Mouse (Mus musculus) frontal cortex, adult 2 months (tissue): Measurements from ENCODE around the gene Axin1. TPM values are rescaled to one million over a fixed set of nuclear protein-coding genes. Genes with fewer than 3 reads are reported as not detected.

Experiments
- DNase-seq, 2 experiments: peaks; one replicate each; pipeline ENCODE4 v3.0.0; 2022; ENCODE audit warnings: low spot score in 1 of 2; ENCODE audit errors: extremely low spot score in 1 of 2
- polyA plus RNA-seq: library from polyadenylated mRNA; depleted of rRNA; stranded (reverse); fragments of >200 nt; gene quantifications from 2 replicates; pipeline ENCODE4 v1.2.3, GENCODE M21; 2012; rRNA removed

Axin1 gene
- polyA plus RNA-seq, 1 experiment = 20.5 TPM

DNA sequence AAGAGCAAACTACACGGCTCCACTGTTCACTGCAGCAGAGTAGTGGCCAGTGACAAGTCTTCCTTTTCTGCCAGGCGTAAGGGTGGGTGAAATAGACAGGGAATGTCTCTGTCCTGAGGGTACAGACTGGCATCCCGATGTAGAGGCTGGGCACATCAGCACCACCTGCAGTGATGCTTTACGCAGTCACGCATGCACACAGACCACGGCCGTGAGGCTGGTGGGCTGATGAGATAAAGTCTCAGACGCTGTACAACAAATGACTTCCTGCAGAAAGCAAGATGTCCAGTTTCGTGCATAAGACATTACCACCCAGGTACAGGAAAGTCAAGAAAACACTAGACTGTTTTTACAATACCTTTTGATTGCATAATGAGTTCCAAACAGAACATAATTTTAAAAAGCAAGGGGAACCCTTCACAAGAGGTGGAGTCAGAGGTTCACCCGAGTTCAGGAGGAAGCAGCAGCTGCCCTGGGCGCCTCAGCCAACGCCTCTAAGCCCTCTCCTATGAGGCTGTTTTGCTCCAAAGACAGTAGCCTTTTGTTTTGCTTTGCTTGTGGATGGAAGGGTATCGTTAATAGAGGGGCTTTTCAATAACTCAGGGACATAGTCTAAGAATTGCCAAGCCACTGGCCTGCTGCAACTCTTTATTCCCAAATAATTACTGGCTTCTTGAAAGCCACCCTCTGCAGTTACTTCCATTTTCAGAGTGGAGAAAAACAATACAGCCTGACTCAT is 96.8 kb downstream of the Axin1 start:
- DNase-seq = no peak

GRCm38 (mm10) chr17:26237667-26238066 is 99.2 kb downstream of the Axin1 start:
- no peak for DNase-seq

DNA sequence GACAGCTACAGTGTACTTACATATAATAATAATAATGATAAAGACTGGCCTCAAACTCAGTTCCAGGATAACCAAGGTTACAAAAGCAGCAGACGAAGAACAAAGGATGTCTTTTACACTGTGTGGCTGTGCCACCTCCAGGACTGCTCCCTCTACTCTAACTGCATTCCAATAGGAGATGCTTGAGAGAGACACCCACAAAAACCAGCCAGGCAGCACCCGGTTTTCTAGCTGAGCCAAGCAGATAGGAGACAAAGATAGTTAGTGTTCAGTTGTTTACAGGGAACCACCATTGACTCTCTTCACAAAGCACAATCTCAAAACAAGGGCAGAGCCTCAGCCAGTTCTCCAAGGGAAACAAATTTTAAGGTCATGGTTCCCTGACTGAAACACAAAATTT is 101.1 kb downstream of the Axin1 start:
- DNase-seq = no peak

- no peak for DNase-seq
Measured at GRCm38 (mm10) chr17:26240120-26240790, 101.8 kb downstream of the Axin1 start.

- peak in 1 of 2 experiments; percentile 38 for DNase-seq
Measured at GRCm38 (mm10) chr17:26240990-26241389, 102.5 kb downstream of the Axin1 start.

DNA sequence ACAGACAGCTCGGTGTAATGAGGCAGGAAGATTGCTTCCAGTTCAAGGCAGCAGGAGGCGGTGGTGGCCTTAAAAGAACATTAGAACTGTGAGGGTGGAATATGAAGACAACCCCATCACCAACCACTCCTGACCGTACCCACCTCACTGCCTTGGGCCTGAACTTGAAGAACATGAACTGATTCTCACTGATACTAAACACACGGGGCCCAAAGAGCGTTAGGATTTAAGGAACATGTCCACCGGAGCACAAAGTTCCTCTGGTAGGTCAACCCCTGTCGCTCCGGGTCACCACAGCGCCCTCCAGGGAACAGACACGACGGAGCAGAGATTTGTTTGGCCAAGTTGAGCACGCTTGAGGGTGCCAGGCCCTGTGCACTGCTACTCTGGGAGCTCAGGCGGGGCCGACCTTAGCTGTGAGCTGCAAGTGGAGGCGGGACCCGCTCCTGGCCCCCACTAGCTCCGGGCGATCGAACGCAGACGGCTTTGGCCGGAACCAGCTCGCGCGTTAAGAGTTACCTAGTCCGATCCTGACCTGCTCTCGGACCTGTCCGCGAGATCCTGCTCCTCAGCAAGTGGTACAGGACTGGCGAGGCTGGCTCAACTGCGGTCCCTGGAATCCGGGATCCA is 105.1 kb downstream of the Axin1 start:
- DNase-seq = peak in 1 of 2 experiments; percentile 63

- peak; percentile 88 to 92 for DNase-seq
Measured at GRCm38 (mm10) chr17:26244101-26244841, 105.8 kb downstream of the Axin1 start, which contains the start of gene Fam234a. Fam234a (minus strand) TSS chr17:26244242.

Other genes starting within 250 kb of the Axin1 start
- gene Rab40c, start 219.0 kb upstream of the Axin1 start, polyA plus RNA-seq = 63.6 and 75.2 TPM in 2 replicates
- 141 and 146 TPM in 2 replicates for gene Pigq, start 193.8 kb upstream of the Axin1 start, polyA plus RNA-seq
- gene Nhlrc4, start 193.7 kb upstream of the Axin1 start, polyA plus RNA-seq = 0.30 and 1.0 TPM in 2 replicates
- gene A930017K11Rik, start 186.1 kb upstream of the Axin1 start, polyA plus RNA-seq = 0.40 and 0.54 TPM in 2 replicates
- 48.5 and 52.9 TPM in 2 replicates for gene Capn15, start 152.9 kb upstream of the Axin1 start, polyA plus RNA-seq
- gene Rab11fip3, start 69.1 kb upstream of the Axin1 start, polyA plus RNA-seq = 98.1 and 98.7 TPM in 2 replicates
- gene Decr2, start 48.4 kb upstream of the Axin1 start, polyA plus RNA-seq = 39.6 and 41.5 TPM in 2 replicates
- gene Nme4, start 43.1 kb upstream of the Axin1 start, polyA plus RNA-seq = 9.2 and 10.1 TPM in 2 replicates
- 29.7 and 31.4 TPM in 2 replicates for gene Tmem8, start 25.4 kb upstream of the Axin1 start, polyA plus RNA-seq
- gene Mrpl28, start 15.2 kb upstream of the Axin1 start, polyA plus RNA-seq = 88.4 and 95.4 TPM in 2 replicates
- 0.17 and 0.28 TPM in 2 replicates for gene Pdia2, start 60.4 kb downstream of the Axin1 start, polyA plus RNA-seq
- 87.1 and 90.1 TPM in 2 replicates for gene Rgs11, start 64.3 kb downstream of the Axin1 start, polyA plus RNA-seq
- gene Arhgdig, start 69.1 kb downstream of the Axin1 start, polyA plus RNA-seq = 132 and 140 TPM in 2 replicates
- gene Fam234a, start 105.6 kb downstream of the Axin1 start, polyA plus RNA-seq = 20.2 and 21.4 TPM in 2 replicates
- 72.2 and 81.6 TPM in 2 replicates for gene Luc7l, start 114.2 kb downstream of the Axin1 start, polyA plus RNA-seq